Mouse (Mus musculus) embryo, embryonic 10 days (tissue): ENCODE measurements around the gene Stk19.
"Not testable (repeated sequence)": the region's sequence is repeated elsewhere in the genome, so short reads cannot be mapped to it uniquely, and the experiment has no call there.

Source experiments
- DNase-seq: peaks from one replicate; pipeline ENCODE4 v3.0.0-alpha.2; 2015; ENCODE audit warnings: low spot score

Gene Stk19

DNA sequence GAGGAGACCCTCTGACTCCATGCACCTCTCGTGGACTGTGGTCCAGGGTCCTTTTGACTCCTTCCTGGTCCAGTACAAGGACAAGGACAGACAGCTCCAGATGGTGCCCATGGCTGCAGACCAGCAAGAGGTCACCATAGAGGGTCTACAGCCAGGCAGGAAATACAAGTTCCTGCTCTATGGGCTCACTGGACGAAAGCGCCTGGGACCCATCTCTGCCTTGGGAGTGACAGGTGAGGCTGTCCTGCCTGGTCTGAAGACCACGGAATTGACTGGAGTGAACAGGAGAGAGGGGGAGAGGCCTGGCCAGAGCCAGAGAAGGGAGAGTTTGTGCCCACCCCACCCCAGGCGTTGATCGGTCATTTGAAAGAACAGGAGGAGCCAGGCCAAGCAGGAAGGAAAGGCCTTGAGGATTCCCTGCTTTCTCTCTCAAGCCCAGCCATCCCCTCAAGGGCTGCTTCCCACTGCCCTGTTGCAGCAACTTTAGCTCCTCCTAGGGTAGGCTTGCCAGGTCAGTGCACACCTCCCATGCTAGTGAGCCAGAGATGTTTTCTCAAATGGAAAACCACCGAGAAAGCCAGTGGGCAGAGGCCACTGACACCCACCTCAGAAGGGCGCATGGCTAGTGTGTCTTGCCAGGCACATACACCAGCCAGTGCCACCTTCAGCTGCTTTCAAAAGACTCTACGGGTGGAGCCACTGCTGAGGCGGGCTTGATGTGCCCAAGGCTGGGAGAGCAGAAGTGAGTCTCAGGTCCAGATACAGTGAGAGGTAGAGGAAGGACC, 39.3 kb downstream of the Stk19 start:
- DNase-seq: not testable (repeated sequence)

- no peak for DNase-seq
Observed at GRCm38 (mm10) chr17:34796311-34797140, 40.2 kb downstream of the Stk19 start.

DNA sequence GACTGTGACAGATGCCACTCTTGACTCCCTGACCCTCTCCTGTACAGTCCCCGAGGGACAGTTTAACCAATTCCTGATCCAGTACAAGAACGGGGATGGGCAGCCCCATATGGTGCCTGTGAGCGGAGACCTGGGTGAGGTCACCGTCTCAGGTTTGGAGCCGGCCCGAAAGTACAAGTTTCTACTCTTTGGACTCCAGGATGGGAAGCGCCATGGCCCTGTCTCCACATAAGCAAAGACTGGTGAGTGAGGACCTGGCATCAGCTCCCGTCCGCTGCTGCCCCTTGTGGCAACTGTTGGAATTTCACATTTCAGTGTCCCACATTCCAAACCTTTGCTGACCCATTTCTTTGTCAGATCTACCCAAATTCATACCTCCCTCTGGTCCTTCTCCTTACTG, 41.1 kb downstream of the Stk19 start:
- peak; percentile 39 for DNase-seq

DNA sequence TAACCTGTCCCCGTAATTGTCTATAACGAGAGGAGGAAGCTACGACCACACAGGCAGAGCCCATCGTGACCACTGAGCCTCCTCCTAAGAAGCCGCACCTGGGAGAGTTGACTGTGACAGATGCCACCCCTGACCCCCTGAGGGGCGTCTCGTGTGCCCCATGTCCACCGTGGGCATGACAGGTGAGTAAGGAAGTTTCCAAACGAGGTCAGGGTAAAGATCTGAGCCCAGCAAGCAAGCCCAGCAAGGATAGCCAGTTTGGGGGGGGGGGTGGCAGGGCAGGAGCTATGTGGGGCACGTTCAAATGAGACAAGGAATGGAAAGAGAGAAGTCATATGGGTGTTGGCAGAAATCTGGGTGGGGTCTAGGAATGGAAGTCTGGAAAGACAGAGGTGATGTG, 41.7 kb downstream of the Stk19 start:
- DNase-seq: no peak

GRCm38 (mm10) chr17:34777680-34778325, 58.9 kb downstream of the Stk19 start:
- DNase-seq: no peak
